Mouse (Mus musculus) embryonic stem cell, embryonic (primary cell): Measurements from ENCODE around the gene Rsl1d1.
"Not testable (repeated sequence)": the region's sequence is repeated elsewhere in the genome, so short reads cannot be mapped to it uniquely, and the experiment has no call there.

Experiments
- CTCF ChIA-PET, 4 experiments: fragments of 300-600 bp in 2 of 4; fragments of 350-600 bp in 2 of 4; sonication (Branson Sonifier 250); formaldehyde crosslinking; loops; one replicate each; lab custom pipeline; 2022; ENCODE audit warnings: inconsistent platforms in 2 of 4; lab: Charles Lee
- POLR2A ChIA-PET, 4 experiments: fragments of 300-600 bp in 2 of 4; fragments of 350-600 bp in 2 of 4; sonication (Branson Sonifier 250); formaldehyde crosslinking; loops; one replicate each; lab custom pipeline; 2022; ENCODE audit warnings: antibody characterized with exemption in 4 of 4, inconsistent platforms in 1 of 4; lab: Charles Lee

Gene Rsl1d1

DNA sequence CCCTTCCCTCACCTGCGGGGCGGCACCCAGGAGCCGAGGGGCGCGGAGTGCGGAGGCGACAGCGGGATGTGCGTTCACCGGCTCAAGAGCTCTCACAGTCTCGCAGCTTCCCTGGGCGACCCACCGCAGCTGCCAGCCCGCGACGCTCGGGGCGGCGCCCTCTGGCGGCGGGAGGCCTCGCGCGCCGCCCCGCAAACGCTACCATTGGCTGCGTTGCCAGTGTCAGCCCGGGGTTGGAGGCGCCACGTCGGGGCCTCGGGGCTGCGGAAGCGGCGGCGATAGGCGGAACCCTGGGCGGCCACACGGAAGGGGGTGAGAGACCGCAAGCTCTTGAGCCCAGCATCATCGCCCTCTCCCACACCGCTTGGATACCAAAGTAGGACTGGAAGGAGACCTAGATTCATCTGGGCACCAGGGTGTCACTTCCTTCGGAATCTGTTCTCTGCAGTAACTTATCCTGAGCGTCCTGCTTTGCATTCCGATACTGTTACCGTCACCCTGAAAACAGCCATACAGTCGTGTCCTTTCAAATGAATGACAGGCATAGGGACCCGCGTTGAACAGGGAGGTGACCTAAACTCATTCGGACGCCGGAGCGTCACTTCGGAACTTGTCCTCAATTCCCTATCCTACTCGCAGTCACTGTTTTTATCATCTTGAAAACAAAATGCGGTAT lies 26.8 kb downstream of the Rsl1d1 start, which contains the start of gene Zc3h7a:
Zc3h7a (minus strand) TSS at position 186 of the 676 bp plus-strand sequence.
- ChIA-PET POLR2A (interaction anchor here (0.6 to 5.3 kb wide), 46 partner anchors 9 to 363 kb away, joined by 3 to 31 read pairs (median 4); partner anchors contain the start of genes Rsl1d1 (in 3 of the 4), Snx29 (in 3 of the 4), Gspt1 (in 2 of the 4) and Txndc11 (in 2 of the 4)), CTCF (interaction anchor here (0.5 to 3.0 kb wide), 35 partner anchors 9 to 297 kb away, joined by 3 to 14 read pairs (median 4); partner anchors contain the start of genes Rsl1d1 (in 3 of the 4) and Litaf (in 1 of the 4))

DNA sequence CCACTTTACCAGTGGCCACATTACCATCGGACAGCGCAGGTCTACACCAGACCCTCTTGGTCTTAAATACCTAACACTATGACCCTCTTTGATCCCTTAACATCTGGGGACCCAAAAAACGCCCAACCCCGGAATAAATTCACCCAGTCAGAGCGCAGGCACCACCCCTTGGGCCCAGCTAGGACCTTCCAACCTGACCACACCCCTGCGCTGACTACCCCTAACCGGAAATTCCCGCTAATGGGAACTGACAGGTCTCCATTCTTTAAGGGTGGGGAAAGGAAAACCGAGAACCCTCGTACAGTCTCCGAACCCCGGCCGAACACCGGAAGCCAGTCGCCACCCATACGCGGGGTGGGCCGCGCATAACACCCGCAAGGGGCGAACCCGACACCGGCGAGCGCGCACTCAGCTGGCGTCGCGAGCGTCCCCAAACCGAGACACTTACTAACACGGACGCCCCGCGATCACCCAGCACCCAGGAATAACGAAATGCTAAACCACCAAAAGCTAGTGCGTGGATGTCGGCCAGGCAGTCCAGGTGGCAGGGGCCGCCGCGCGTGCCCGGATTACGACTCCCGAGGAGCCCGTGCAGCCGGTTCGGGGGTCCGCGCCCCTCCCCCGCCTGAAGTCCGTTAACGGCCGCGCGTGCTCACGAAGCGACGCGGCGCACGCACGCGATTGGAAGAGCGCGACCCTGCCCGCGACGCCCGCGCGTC lies 27.5 kb downstream of the Rsl1d1 start:
- ChIA-PET POLR2A (interaction anchor here in 3 of 4 experiments (0.7 to 5.3 kb wide), 45 partner anchors 9 to 363 kb away, joined by 3 to 31 read pairs (median 4); partner anchors contain the start of genes Rsl1d1 (in 3 of the 3), Snx29 (in 3 of the 3), Gspt1 (in 2 of the 3) and Txndc11 (in 2 of the 3)), CTCF (interaction anchor here (0.5 to 3.0 kb wide), 34 partner anchors 8 to 297 kb away, joined by 3 to 14 read pairs (median 4); partner anchors contain the start of genes Rsl1d1 (in 3 of the 4), Litaf (in 1 of the 4) and Txndc11 (in 1 of the 4))

DNA sequence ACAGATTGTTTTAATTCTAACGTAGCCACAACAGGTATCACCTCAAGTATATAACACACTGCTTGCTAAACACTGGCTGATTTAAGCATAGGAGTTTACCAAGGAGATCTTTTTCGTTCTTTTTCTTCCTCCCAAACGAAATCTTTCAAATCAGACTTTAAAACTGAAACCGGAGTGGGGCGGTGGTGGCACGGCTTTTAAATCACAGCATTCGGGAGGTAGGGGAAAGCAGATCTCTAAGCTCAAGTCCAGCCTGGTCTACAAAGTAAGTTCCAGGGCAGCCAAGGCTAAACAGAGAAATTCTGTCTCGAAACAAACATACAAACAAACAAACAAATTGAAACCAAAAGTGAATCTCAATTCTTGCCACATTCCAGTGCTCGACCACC lies 28.0 kb downstream of the Rsl1d1 start:
- ChIA-PET POLR2A (interaction anchor here (0.8 to 5.3 kb wide), 23 partner anchors 9 to 167 kb away, joined by 3 to 31 read pairs (median 7); partner anchors contain the start of genes Rsl1d1 (in 3 of the 4), Gspt1 (in 2 of the 4) and Snx29 (in 1 of the 4)), CTCF (interaction anchor here (0.6 to 3.0 kb wide), 17 partner anchors 9 to 584 kb away, joined by 3 to 14 read pairs (median 5); partner anchors contain the start of genes Litaf (in 1 of the 4), Rsl1d1 (in 1 of the 4) and Txndc11 (in 1 of the 4))

DNA sequence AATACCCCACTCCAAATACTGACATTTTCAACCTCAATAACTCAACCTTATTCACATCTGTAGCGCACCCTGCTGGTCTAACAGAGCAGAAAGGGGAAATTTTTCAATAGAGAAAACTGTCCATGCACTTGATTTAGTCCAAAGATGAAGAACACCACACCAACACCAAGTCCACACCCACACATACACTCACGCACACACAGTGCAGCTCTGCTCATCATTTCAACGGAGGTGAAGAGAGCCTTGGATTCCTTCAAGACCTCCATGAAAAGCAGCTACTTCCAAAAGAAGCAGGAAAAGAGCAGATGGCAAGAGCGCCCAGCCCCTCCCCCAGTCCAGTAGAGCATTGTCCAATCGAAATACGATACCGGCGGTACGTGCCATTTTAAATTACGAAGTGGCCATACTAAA lies 28.5 kb downstream of the Rsl1d1 start:
- CTCF ChIA-PET, result interaction anchor here in 3 of 4 experiments (0.6 to 3.0 kb wide), 15 partner anchors 8 to 585 kb away, joined by 3 to 14 read pairs (median 5); partner anchors contain the start of genes Txndc11 (in 2 of the 3), Litaf (in 1 of the 3) and Rsl1d1 (in 1 of the 3)
- POLR2A ChIA-PET, result interaction anchor here in 3 of 4 experiments (0.8 to 3.4 kb wide), 13 partner anchors 9 to 167 kb away, joined by 3 to 31 read pairs (median 5); partner anchors contain the start of genes Rsl1d1 (in 1 of the 3) and Snx29 (in 1 of the 3)

DNA sequence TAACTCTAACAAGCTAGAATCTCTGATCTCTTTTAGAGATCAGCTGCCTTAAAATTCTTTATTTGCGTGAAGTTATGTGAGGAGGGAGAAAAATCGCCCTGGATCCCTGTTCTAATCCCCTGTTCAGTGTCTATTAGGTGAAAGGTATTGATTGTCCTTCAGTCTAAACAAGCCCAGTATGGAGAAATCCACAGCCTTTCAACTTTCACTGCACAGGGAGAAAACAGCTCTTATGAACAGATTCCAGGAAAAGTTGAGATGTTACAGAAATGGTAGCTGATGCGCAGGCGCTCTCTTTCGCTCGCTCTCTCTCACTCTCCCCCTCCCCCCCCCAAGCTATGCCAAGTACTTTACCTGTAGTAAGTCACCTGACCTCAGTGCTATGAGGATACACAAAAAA lies 31.5 kb downstream of the Rsl1d1 start:
- ChIA-PET CTCF (interaction anchor here in 2 of 4 experiments (0.5 to 1.4 kb wide), 4 partner anchors 35 to 293 kb away, joined by 3 to 5 read pairs (median 3); no protein-coding TSS in a partner anchor), POLR2A (interaction anchor here in 2 of 4 experiments (0.5 to 2.0 kb wide), 13 partner anchors 7 to 251 kb away, joined by 3 to 7 read pairs (median 3); partner anchors contain the start of genes Rsl1d1 (in 2 of the 2) and Gspt1 (in 1 of the 2))

DNA sequence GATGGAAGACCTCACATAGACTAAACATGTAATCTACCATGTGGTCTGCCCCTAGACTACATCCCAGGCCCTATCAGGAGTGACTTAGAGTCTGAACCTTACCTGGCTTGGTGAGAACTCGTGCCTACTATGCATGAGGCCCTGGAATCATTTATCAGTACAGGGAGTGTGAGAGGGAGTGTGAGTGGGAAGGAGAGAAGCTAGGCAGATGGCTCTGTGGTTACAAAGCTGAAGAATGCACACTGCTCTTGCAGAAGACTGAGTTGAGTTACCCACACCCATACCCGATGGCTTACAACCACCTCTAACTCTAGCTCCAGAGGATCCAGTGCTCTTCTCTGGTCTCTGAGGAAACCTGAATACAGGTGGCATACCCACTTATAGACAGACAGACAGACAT lies 36.7 kb downstream of the Rsl1d1 start:
- CTCF ChIA-PET, result interaction anchor here in 3 of 4 experiments (0.5 to 1.9 kb wide), 4 partner anchors 9 to 128 kb away, joined by 3 to 7 read pairs (median 6); partner anchors contain the start of gene Zc3h7a (in 2 of the 3)
- POLR2A ChIA-PET, result interaction anchor here (0.5 to 1.5 kb wide), 9 partner anchors 8 to 617 kb away, joined by 3 to 8 read pairs (median 3); partner anchors contain the start of genes Rsl1d1 (in 2 of the 4), Txndc11 (in 1 of the 4) and Zc3h7a (in 1 of the 4)

DNA sequence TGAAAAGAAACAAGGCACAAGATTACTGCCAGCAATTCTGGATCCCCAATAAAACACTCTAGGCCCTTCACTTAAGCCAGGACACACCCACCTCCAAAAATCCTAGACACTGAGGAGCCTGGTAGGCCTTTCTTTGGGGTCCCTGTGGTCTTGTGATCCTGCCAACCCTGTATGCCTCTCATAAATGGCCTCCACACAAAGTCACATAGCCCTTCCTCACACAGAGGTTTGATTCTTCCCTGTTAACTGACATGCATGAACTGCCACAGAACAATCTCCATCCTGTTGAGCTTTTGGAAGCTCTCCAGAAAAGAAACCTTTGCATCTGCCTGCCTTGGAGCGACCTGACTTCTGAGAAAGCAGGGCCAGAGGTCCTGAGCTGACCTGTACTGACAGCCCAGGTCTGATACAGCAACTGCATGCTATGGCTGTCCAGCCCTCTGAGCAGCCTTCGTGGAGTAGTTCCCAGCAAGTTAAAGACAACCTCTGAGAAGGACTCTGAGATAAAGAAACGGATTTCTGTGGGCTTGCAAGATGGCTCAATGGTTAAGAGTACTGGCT lies 38.4 kb downstream of the Rsl1d1 start:
- ChIA-PET POLR2A (interaction anchor here in 2 of 4 experiments (0.6 to 1.6 kb wide), 6 partner anchors 10 to 47 kb away, joined by 3 to 8 read pairs (median 4); partner anchors contain the start of genes Zc3h7a (in 2 of the 2) and Rsl1d1 (in 1 of the 2)), CTCF (no interaction called here)

DNA sequence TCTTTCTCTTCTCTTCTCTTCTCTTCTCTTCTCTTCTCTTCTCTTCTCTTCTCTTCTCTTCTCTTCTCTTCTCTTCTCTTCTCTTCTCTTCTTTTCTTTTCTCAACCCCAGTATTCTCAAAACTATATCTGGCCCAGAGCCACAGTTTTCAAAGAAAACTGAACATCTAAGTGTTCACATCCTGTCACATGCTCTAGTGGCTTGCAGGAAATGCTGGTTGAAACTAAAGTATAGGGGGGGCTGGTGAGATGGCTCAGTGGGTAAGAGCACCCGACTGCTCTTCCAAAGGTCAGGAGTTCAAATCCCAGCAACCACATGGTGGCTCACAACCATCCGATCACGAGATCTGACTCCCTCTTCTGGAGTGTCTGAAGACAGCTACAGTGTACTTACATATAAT lies 45.4 kb downstream of the Rsl1d1 start:
- POLR2A ChIA-PET, result not testable (repeated sequence)
- CTCF ChIA-PET, result interaction anchor here in 1 of 4 experiments (0.6 kb wide), 1 partner anchor 138 kb away, joined by 3 read pairs; no protein-coding TSS in a partner anchor

DNA sequence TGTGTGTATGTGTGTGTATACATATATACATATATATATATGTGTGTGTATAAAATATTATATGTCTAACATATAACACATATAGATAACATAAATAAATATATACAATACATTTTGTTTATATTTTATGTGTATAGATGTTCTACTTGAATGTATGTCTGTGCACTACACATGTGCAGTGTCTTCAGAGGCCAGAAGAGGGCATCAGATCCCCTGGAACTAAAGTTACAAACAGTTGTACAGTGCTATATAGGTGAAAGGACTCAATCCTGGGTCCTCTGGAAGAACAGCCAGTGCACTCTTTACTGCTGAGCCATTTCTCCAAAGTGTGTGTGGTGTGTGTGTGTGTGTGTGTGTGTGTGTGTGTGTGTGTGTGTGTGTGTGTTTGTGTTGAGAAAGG lies 48.6 kb downstream of the Rsl1d1 start:
- CTCF ChIA-PET, result interaction anchor here in 3 of 4 experiments (1.0 to 1.2 kb wide), 5 partner anchors 11 to 169 kb away, joined by 3 to 4 read pairs (median 3); partner anchors contain the start of gene Zc3h7a (in 1 of the 3)

DNA sequence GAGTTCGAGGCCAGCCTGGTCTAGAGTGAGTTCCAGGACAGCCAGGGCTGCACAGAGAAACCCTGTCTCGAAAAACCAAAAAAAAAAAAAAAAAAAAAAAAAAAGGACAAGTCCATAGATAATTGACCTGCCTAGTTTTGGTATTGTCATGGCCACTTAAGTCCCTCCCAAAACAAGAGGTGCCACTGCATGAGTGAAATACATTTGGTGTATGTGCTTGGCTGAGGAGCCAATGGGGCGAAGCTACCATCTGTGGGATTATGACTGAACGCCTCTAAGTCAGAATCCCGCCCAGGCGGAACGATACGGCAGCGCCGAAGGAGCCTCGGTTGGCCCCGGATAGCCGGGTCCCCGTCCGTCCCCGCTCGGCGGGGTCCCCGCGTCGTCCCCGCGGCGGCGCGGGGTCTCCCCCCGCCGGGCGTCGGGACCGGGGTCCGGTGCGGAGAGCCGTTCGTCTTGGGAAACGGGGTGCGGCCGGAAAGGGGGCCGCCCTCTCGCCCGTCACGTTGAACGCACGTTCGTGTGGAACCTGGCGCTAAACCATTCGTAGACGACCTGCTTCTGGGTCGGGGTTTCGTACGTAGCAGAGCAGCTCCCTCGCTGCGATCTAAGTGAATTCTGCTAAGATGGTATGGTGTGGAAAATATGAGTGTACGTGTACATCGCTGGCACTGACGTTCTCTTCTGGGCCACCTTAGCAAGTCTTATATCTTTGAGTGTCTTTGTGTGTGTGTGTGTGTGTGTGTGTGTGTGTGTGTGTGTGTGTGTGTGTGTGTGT lies 59.2 kb downstream of the Rsl1d1 start:
- ChIA-PET POLR2A (interaction anchor here in 3 of 4 experiments (0.7 to 2.1 kb wide), 9 partner anchors 9 to 601 kb away, joined by 3 to 12 read pairs (median 3); partner anchors contain the start of genes Txndc11 (in 2 of the 3) and Rsl1d1 (in 1 of the 3)), CTCF (interaction anchor here in 2 of 4 experiments (1.3 to 1.8 kb wide), 3 partner anchors 10 to 154 kb away, joined by 4 read pairs; no protein-coding TSS in a partner anchor)

More for the DNA sequence above, 48.6 kb downstream of the Rsl1d1 start:
- POLR2A ChIA-PET, result interaction anchor here in 3 of 4 experiments (0.6 to 1.4 kb wide), 6 partner anchors 21 to 126 kb away, joined by 3 to 6 read pairs (median 4); partner anchors contain the start of genes Rsl1d1 (in 1 of the 3) and Txndc11 (in 1 of the 3)
